Mouse (Mus musculus) G1E (cell line): ENCODE data around the gene OR5BS1P.

ENCODE experiments used
- CTCF ChIP-seq: IDR thresholded peaks from 2 replicates; pipeline ENCODE4 v1.5.1; 2012; ENCODE audit warnings: low read depth, low read length, inconsistent platforms, mixed read lengths
- GATA1 ChIP-seq: IDR thresholded peaks from 2 replicates; pipeline ENCODE4 v1.6.1; 2012; ENCODE audit warnings: borderline replicate concordance, low read length, inconsistent platforms, mixed read lengths
- GATA2 ChIP-seq: IDR thresholded peaks from 2 replicates; pipeline ENCODE4 v1.6.1; 2012; ENCODE audit warnings: low read depth, low read length, inconsistent platforms, borderline replicate concordance
- POLR2AphosphoS5 ChIP-seq: IDR thresholded peaks from 2 replicates; pipeline ENCODE4 v1.6.1; 2012; ENCODE audit warnings: low read depth, low read length, inconsistent platforms; ENCODE audit not compliant: insufficient replicate concordance

DNA sequence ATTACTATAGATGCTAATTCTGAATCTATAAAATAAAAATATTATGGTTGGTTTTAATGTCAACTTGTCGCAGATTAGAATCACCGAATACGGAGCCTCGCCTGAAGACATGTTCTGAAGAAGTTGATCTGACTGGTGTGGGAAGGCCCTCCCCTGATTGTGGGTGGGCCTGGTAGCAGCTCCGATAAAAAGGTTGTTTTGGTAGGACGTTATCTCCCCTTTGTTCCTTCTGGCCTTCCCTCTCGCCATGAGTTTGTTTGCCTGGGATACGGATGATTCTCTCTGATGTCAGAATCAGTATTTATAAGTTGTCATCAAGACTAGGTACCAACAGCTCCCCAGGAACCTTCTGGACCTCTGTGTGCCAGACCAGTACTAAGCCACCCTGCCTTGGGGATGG lies 42.5 kb downstream of the OR5BS1P start:
- no peak for TF ChIP-seq CTCF
- TF ChIP-seq GATA1, result no peak
- no peak for TF ChIP-seq POLR2AphosphoS5
- TF ChIP-seq GATA2, result no peak
